Mouse (Mus musculus) liver, embryonic 11.5 days (tissue): ENCODE measurements around the gene Dnajb6. TPM values are rescaled to one million over a fixed set of nuclear protein-coding genes. Genes with fewer than 3 reads are reported as not detected.

Source experiments
- polyA plus RNA-seq: library from polyadenylated mRNA; unstranded; fragments of >200 nt; fragmentation: Nextera tagmentation; extraction: Ambion mirVana; gene quantifications from 2 replicates; pipeline ENCODE4 v1.2.1, GENCODE M21; 2014

The Dnajb6 gene
- polyA plus RNA-seq, 1 experiment from 2014 or later: 141 TPM

Other genes starting within 250 kb of the Dnajb6 start
- gene Ube3c, start 166.4 kb upstream of the Dnajb6 start, polyA plus RNA-seq: 29.4 and 31.1 TPM in 2 replicates
- gene Gm5129, start 248 bp downstream of the Dnajb6 start, polyA plus RNA-seq: not detected in 2 replicates